Mouse (Mus musculus): ENCODE data around the gene Mrpl17. TPM values are rescaled to one million over a fixed set of nuclear protein-coding genes. Genes with fewer than 3 reads are reported as not detected.

Gene Mrpl17
- polyA plus RNA-seq, 1 experiment from 2014 or later = 333 TPM

- no peak overlapping the region for H3K9ac ChIP-seq (ENCODE audit: low read depth, low read length)
- DNase-seq (ENCODE audit: low spot score) = no peak
- 24% methylated on average over 7 of the region's 7 CpGs for WGBS
- no peak for ATAC-seq (ENCODE audit: low read depth)
- no peak overlapping the region for H3K4me2 ChIP-seq (ENCODE audit: low read depth, low read length)
- no peaks in the 10 kb centered on the region for H3K27me3 ChIP-seq (replicated peaks; ENCODE audit: control insufficient read depth, insufficient read depth, low read length)
- no peak overlapping the region for H3K4me3 ChIP-seq (ENCODE audit: low read depth, low read length)
- H3K4me1 ChIP-seq (ENCODE audit: control insufficient read depth, insufficient read depth, low read length) = no peaks in the 10 kb centered on the region
- H3K27ac ChIP-seq (replicated peaks; ENCODE audit: low read depth, low read length) = no peak overlapping the region
- H3K9me3 ChIP-seq (ENCODE audit: control insufficient read depth, low read length) = no peaks in the 10 kb centered on the region
- no peaks in the 10 kb centered on the region for H3K36me3 ChIP-seq (ENCODE audit: control insufficient read depth, insufficient read depth, low read length)
These were observed 15.0 kb downstream of the Mrpl17 start for GRCm38 (mm10) chr7:105795759-105796366.

- no peak for DNase-seq (ENCODE audit: low spot score)
- Histone ChIP-seq H3K4me1 (ENCODE audit: control insufficient read depth, insufficient read depth, low read length) (no peaks in the 10 kb centered on the region), H3K9me3 (ENCODE audit: control insufficient read depth, low read length) (no peaks in the 10 kb centered on the region), H3K27ac (replicated peaks; ENCODE audit: low read depth, low read length) (no peak overlapping the region), H3K36me3 (ENCODE audit: control insufficient read depth, insufficient read depth, low read length) (no peaks in the 10 kb centered on the region), H3K4me3 (ENCODE audit: low read depth, low read length) (no peak overlapping the region), H3K4me2 (ENCODE audit: low read depth, low read length) (no peak overlapping the region), H3K9ac (ENCODE audit: low read depth, low read length) (no peak overlapping the region), H3K27me3 (replicated peaks; ENCODE audit: control insufficient read depth, insufficient read depth, low read length) (no peaks in the 10 kb centered on the region)
- 68% methylated on average over 7 of the region's 7 CpGs for WGBS
- ATAC-seq (ENCODE audit: low read depth) = no peak
These were observed 17.2 kb downstream of the Mrpl17 start for GRCm38 (mm10) chr7:105793701-105794100.

GRCm38 (mm10) chr7:105791147-105791546, 19.8 kb downstream of the Mrpl17 start:
- H3K9me3 ChIP-seq (ENCODE audit: control insufficient read depth, low read length) = no peaks in the 10 kb centered on the region
- H3K36me3 ChIP-seq (ENCODE audit: control insufficient read depth, insufficient read depth, low read length) = peaks cover 2% of the 10 kb centered on the region; the same call in 1 of the 2 replicates
- no peak for ATAC-seq (ENCODE audit: low read depth)
- no peak overlapping the region for H3K27ac ChIP-seq (replicated peaks; ENCODE audit: low read depth, low read length)
- 79% methylated on average over 1 of the region's 1 CpGs for WGBS
- no peaks in the 10 kb centered on the region for H3K27me3 ChIP-seq (replicated peaks; ENCODE audit: control insufficient read depth, insufficient read depth, low read length)
- no peak for DNase-seq (ENCODE audit: low spot score)
- H3K9ac ChIP-seq (ENCODE audit: low read depth, low read length) = no peak overlapping the region
- peaks cover 8% of the 10 kb centered on the region for H3K4me1 ChIP-seq (ENCODE audit: control insufficient read depth, insufficient read depth, low read length)
- no peak overlapping the region for H3K4me3 ChIP-seq (ENCODE audit: low read depth, low read length)
- H3K4me2 ChIP-seq (ENCODE audit: low read depth, low read length) = no peak overlapping the region

GRCm38 (mm10) chr7:105787285-105788140, 23.4 kb downstream of the Mrpl17 start, which contains the start of gene Dchs1:
TSS of gene Dchs1 (minus strand) at chr7:105787654.
- DNase-seq (ENCODE audit: low spot score) (peak; percentile 69), ATAC-seq (ENCODE audit: low read depth) (peak; percentile 82)
- Histone ChIP-seq H3K4me2 (ENCODE audit: low read depth, low read length) (peak within 1 kb of the TSS; percentile 77), H3K9me3 (ENCODE audit: control insufficient read depth, low read length) (no peaks in the 10 kb centered on the region), H3K4me1 (ENCODE audit: control insufficient read depth, insufficient read depth, low read length) (peaks cover 34% of the 10 kb centered on the region), H3K9ac (ENCODE audit: low read depth, low read length) (peak within 1 kb of the TSS; percentile 99), H3K27ac (replicated peaks; ENCODE audit: low read depth, low read length) (peak within 1 kb of the TSS; percentile 94), H3K36me3 (ENCODE audit: control insufficient read depth, insufficient read depth, low read length) (peaks cover 16% of the 10 kb centered on the region), H3K4me3 (ENCODE audit: low read depth, low read length) (peak within 1 kb of the TSS; percentile 97), H3K27me3 (replicated peaks; ENCODE audit: control insufficient read depth, insufficient read depth, low read length) (no peaks in the 10 kb centered on the region)
- under 1% methylated on average over 27 of the region's 97 CpGs for WGBS

- Histone ChIP-seq H3K27me3 (replicated peaks; ENCODE audit: control insufficient read depth, insufficient read depth, low read length) (no peaks in the 10 kb centered on the region), H3K27ac (replicated peaks; ENCODE audit: low read depth, low read length) (peak overlapping the region; percentile 94), H3K4me2 (ENCODE audit: low read depth, low read length) (peak overlapping the region; percentile 77), H3K36me3 (ENCODE audit: control insufficient read depth, insufficient read depth, low read length) (peaks cover 20% of the 10 kb centered on the region), H3K9me3 (ENCODE audit: control insufficient read depth, low read length) (no peaks in the 10 kb centered on the region), H3K9ac (ENCODE audit: low read depth, low read length) (peak overlapping the region; percentile 99), H3K4me3 (ENCODE audit: low read depth, low read length) (peak overlapping the region; percentile 97), H3K4me1 (ENCODE audit: control insufficient read depth, insufficient read depth, low read length) (peaks cover 34% of the 10 kb centered on the region)
- DNase-seq (ENCODE audit: low spot score) (no peak), ATAC-seq (ENCODE audit: low read depth) (peak; percentile 58)
- 3% methylated on average over 19 of the region's 20 CpGs for WGBS
These were observed 24.2 kb downstream of the Mrpl17 start for GRCm38 (mm10) chr7:105786506-105787284.

- ATAC-seq (ENCODE audit: low read depth) = no peak
- WGBS = 18% methylated on average over 4 of the region's 4 CpGs
- H3K27me3 ChIP-seq (replicated peaks; ENCODE audit: control insufficient read depth, insufficient read depth, low read length) = no peaks in the 10 kb centered on the region
- H3K4me2 ChIP-seq (ENCODE audit: low read depth, low read length) = peak overlapping the region; percentile 77
- no peak for DNase-seq (ENCODE audit: low spot score)
- peak overlapping the region; percentile 4; the same call in 1 of the 2 replicates for H3K4me3 ChIP-seq (ENCODE audit: low read depth, low read length)
- peak overlapping the region; percentile 37; the same call in 1 of the 2 replicates for H3K9ac ChIP-seq (ENCODE audit: low read depth, low read length)
- no peaks in the 10 kb centered on the region for H3K9me3 ChIP-seq (ENCODE audit: control insufficient read depth, low read length)
- H3K27ac ChIP-seq (replicated peaks; ENCODE audit: low read depth, low read length) = no peak overlapping the region
- peaks cover 38% of the 10 kb centered on the region for H3K4me1 ChIP-seq (ENCODE audit: control insufficient read depth, insufficient read depth, low read length)
- peaks cover 39% of the 10 kb centered on the region for H3K36me3 ChIP-seq (ENCODE audit: control insufficient read depth, insufficient read depth, low read length)
These were observed 26.3 kb downstream of the Mrpl17 start for GRCm38 (mm10) chr7:105784556-105784955.

- H3K36me3 ChIP-seq (ENCODE audit: control insufficient read depth, insufficient read depth, low read length) = peaks cover 39% of the 10 kb centered on the region
- no peak overlapping the region for H3K9ac ChIP-seq (ENCODE audit: low read depth, low read length)
- H3K27me3 ChIP-seq (replicated peaks; ENCODE audit: control insufficient read depth, insufficient read depth, low read length) = no peaks in the 10 kb centered on the region
- no peak overlapping the region for H3K4me3 ChIP-seq (ENCODE audit: low read depth, low read length)
- ATAC-seq (ENCODE audit: low read depth) = no peak
- no peak overlapping the region for H3K27ac ChIP-seq (replicated peaks; ENCODE audit: low read depth, low read length)
- 27% methylated on average over 4 of the region's 4 CpGs for WGBS
- no peaks in the 10 kb centered on the region for H3K9me3 ChIP-seq (ENCODE audit: control insufficient read depth, low read length)
- H3K4me2 ChIP-seq (ENCODE audit: low read depth, low read length) = peak overlapping the region; percentile 77; the same call in 1 of the 2 replicates
- no peak for DNase-seq (ENCODE audit: low spot score)
- peaks cover 45% of the 10 kb centered on the region for H3K4me1 ChIP-seq (ENCODE audit: control insufficient read depth, insufficient read depth, low read length)
These were observed 27.0 kb downstream of the Mrpl17 start for GRCm38 (mm10) chr7:105783861-105784260.

GRCm38 (mm10) chr7:105778553-105779265, 32.2 kb downstream of the Mrpl17 start:
- Histone ChIP-seq H3K4me3 (ENCODE audit: low read depth, low read length) (peak overlapping the region; percentile 35), H3K36me3 (ENCODE audit: control insufficient read depth, insufficient read depth, low read length) (peaks cover 30% of the 10 kb centered on the region), H3K4me1 (ENCODE audit: control insufficient read depth, insufficient read depth, low read length) (peaks cover 32% of the 10 kb centered on the region), H3K27me3 (replicated peaks; ENCODE audit: control insufficient read depth, insufficient read depth, low read length) (no peaks in the 10 kb centered on the region), H3K27ac (replicated peaks; ENCODE audit: low read depth, low read length) (peak overlapping the region; percentile 95), H3K4me2 (ENCODE audit: low read depth, low read length) (peak overlapping the region; percentile 62), H3K9ac (ENCODE audit: low read depth, low read length) (peak overlapping the region; percentile 51; the same call in 1 of the 2 replicates), H3K9me3 (ENCODE audit: control insufficient read depth, low read length) (no peaks in the 10 kb centered on the region)
- DNase-seq (ENCODE audit: low spot score) (peak; percentile 91), ATAC-seq (ENCODE audit: low read depth) (peak; percentile 92)
- whole genome bisulfite sequencing = 13% methylated on average over 4 of the region's 4 CpGs
